Comparison of ENCODE assay signal across 11 mouse cellular contexts in genomic region chr13:24629073-24629621, GRCm38 (mm10). TPM values are rescaled to one million over a fixed set of nuclear protein-coding genes. Genes with fewer than 3 reads are reported as not detected.
A peak's percentile ranks its signal among the peaks of the same experiment; 100 is the strongest.
DNase-seq lines count a peak whose midpoint lies in the region; ATAC-seq and TF ChIP-seq lines count a peak whose summit lies in the region.
"Had no signal": no experiment of that assay in that cellular context is flagged by ENCODE, and none has a peak within 500 bp of the region (broad histone marks: within the 10 kb centered on the region; RNA-seq: fewer than 3 reads in every experiment).

No protein-coding gene starts in this region.

- no peak overlapping the region for H3K4me2 ChIP-seq in embryonic facial prominence, embryonic 11.5 days (ENCODE audit: low read depth, low read length)
- no peak overlapping the region for H3K4me2 ChIP-seq in forebrain, embryonic 15.5 days (replicated peaks)
- no peak overlapping the region for H3K4me2 ChIP-seq in heart, postnatal 0 days (ENCODE audit: low read depth, low read length)
- no peak overlapping the region for H3K4me2 ChIP-seq in midbrain, embryonic 14.5 days (ENCODE audit: low read length)

- peak; percentile 62; the same call in 1 of the 2 replicates for ATAC-seq in embryonic facial prominence, embryonic 11.5 days (replicated peaks; ENCODE audit: insufficient number of reproducible peaks, low FRiP score, low TSS enrichment, low read depth)
- ATAC-seq in forebrain, embryonic 15.5 days (replicated peaks), result peak; percentile 81
- ATAC-seq in heart, postnatal 0 days (ENCODE audit: insufficient read depth, low read depth), result peak; percentile 83
- ATAC-seq in midbrain, embryonic 14.5 days (ENCODE audit: low FRiP score, low TSS enrichment), result peak; percentile 86
- ATAC-seq: Patski had no signal

- H3K9me3 ChIP-seq in embryonic facial prominence, embryonic 11.5 days (replicated peaks; ENCODE audit: control insufficient read depth, low read length), result no peaks in the 10 kb centered on the region
- no peaks in the 10 kb centered on the region for H3K9me3 ChIP-seq in embryonic facial prominence, embryonic 10.5 days
- H3K9me3 ChIP-seq in forebrain, embryonic 15.5 days, result no peaks in the 10 kb centered on the region
- H3K9me3 ChIP-seq in heart, postnatal 0 days (replicated peaks; ENCODE audit: control insufficient read depth, low read length), result no peaks in the 10 kb centered on the region
- no peaks in the 10 kb centered on the region for H3K9me3 ChIP-seq in midbrain, embryonic 14.5 days (ENCODE audit: control insufficient read depth, low read length)

- H3K4me1 ChIP-seq in embryonic facial prominence, embryonic 11.5 days (ENCODE audit: control insufficient read depth, insufficient read depth, low read length), result no peaks in the 10 kb centered on the region
- H3K4me1 ChIP-seq in embryonic facial prominence, embryonic 10.5 days, result peaks cover 17% of the 10 kb centered on the region
- H3K4me1 ChIP-seq in forebrain, embryonic 15.5 days, result peaks cover 21% of the 10 kb centered on the region
- H3K4me1 ChIP-seq in heart, postnatal 0 days (ENCODE audit: control insufficient read depth, insufficient read depth), result peaks cover 40% of the 10 kb centered on the region
- peaks cover 30% of the 10 kb centered on the region for H3K4me1 ChIP-seq in midbrain, embryonic 14.5 days (ENCODE audit: control insufficient read depth, insufficient read depth, low read length)

- DNase-seq in embryonic facial prominence, embryonic 11.5 days (ENCODE audit: low spot score), result no peak
- no peak for DNase-seq in embryonic facial prominence, embryonic 10.5 days (ENCODE audit: low spot score)
- peak; percentile 82 for DNase-seq in heart, postnatal 0 days (ENCODE audit: low spot score)
- peak; percentile 86 for DNase-seq in midbrain, embryonic 14.5 days
- DNase-seq in adrenal gland, postnatal 14 days, result no peak
- DNase-seq in urinary bladder, adult 2 months (ENCODE audit: low spot score), result no peak
- DNase-seq in adrenal gland, postnatal 36 days, result no peak
- DNase-seq: kidney, postnatal 10 days; lung, adult 18-20 months had no signal

- H3K9ac ChIP-seq in embryonic facial prominence, embryonic 11.5 days (replicated peaks; ENCODE audit: low read length), result no peak overlapping the region
- H3K9ac ChIP-seq in forebrain, embryonic 15.5 days (replicated peaks), result 0 out of 2 replicates have a peak overlapping the region, but pooled peaks have one; percentile 1
- no peak overlapping the region for H3K9ac ChIP-seq in heart, postnatal 0 days (replicated peaks; ENCODE audit: low read depth, low read length)
- no peak overlapping the region; the same call in 1 of the 2 replicates for H3K9ac ChIP-seq in midbrain, embryonic 14.5 days (replicated peaks; ENCODE audit: low read length)

- H3K27me3 ChIP-seq in embryonic facial prominence, embryonic 11.5 days (ENCODE audit: control insufficient read depth, insufficient read depth, low read length), result no peaks in the 10 kb centered on the region
- H3K27me3 ChIP-seq in embryonic facial prominence, embryonic 10.5 days (replicated peaks; ENCODE audit: low read depth, poor library complexity, severe bottlenecking), result no peaks in the 10 kb centered on the region
- H3K27me3 ChIP-seq in forebrain, embryonic 15.5 days, result no peaks in the 10 kb centered on the region
- H3K27me3 ChIP-seq in heart, postnatal 0 days (ENCODE audit: control insufficient read depth, insufficient read depth, low read length), result no peaks in the 10 kb centered on the region
- no peaks in the 10 kb centered on the region for H3K27me3 ChIP-seq in midbrain, embryonic 14.5 days (ENCODE audit: control insufficient read depth, insufficient read depth, low read length)
- H3K27me3 ChIP-seq: Patski had no signal

- TF ChIP-seq CTCF in heart, postnatal 0 days (IDR thresholded peaks at IDR 0.05; ENCODE audit: low read depth), result no peak

- H3K27ac ChIP-seq in embryonic facial prominence, embryonic 11.5 days (replicated peaks; ENCODE audit: low read depth, low read length), result no peak overlapping the region
- H3K27ac ChIP-seq in embryonic facial prominence, embryonic 10.5 days (replicated peaks), result no peak overlapping the region
- peak overlapping the region; percentile 77 for H3K27ac ChIP-seq in forebrain, embryonic 15.5 days (replicated peaks)
- H3K27ac ChIP-seq in heart, postnatal 0 days (ENCODE audit: low read depth), result peak overlapping the region; percentile 54
- H3K27ac ChIP-seq in midbrain, embryonic 14.5 days (replicated peaks; ENCODE audit: low read depth, low read length), result peak overlapping the region; percentile 79

- 67% methylated on average over 6 of the region's 6 CpGs for WGBS in embryonic facial prominence, embryonic 11.5 days
- WGBS in embryonic facial prominence, embryonic 10.5 days, result 75% methylated on average over 6 of the region's 6 CpGs
- WGBS in forebrain, embryonic 15.5 days, result 11% methylated on average over 6 of the region's 6 CpGs
- WGBS in heart, postnatal 0 days, result 31% methylated on average over 6 of the region's 6 CpGs
- 7% methylated on average over 6 of the region's 6 CpGs for WGBS in midbrain, embryonic 14.5 days

- no peaks in the 10 kb centered on the region for H3K36me3 ChIP-seq in embryonic facial prominence, embryonic 11.5 days (replicated peaks; ENCODE audit: control insufficient read depth, insufficient read depth, low read depth, low read length)
- H3K36me3 ChIP-seq in embryonic facial prominence, embryonic 10.5 days (replicated peaks), result no peaks in the 10 kb centered on the region
- no peaks in the 10 kb centered on the region for H3K36me3 ChIP-seq in forebrain, embryonic 15.5 days
- no peaks in the 10 kb centered on the region for H3K36me3 ChIP-seq in heart, postnatal 0 days (replicated peaks; ENCODE audit: control insufficient read depth, insufficient read depth, low read length)
- H3K36me3 ChIP-seq in midbrain, embryonic 14.5 days (ENCODE audit: control insufficient read depth, insufficient read depth, low read length), result no peaks in the 10 kb centered on the region

- H3K4me3 ChIP-seq in embryonic facial prominence, embryonic 11.5 days (ENCODE audit: low read depth, low read length), result no peak overlapping the region
- H3K4me3 ChIP-seq in embryonic facial prominence, embryonic 10.5 days, result no peak overlapping the region
- H3K4me3 ChIP-seq in forebrain, embryonic 15.5 days, result no peak overlapping the region
- H3K4me3 ChIP-seq in heart, postnatal 0 days (ENCODE audit: low read depth, low read length), result no peak overlapping the region
- H3K4me3 ChIP-seq in midbrain, embryonic 14.5 days (replicated peaks; ENCODE audit: low read depth, low read length), result no peak overlapping the region

- no peak for TF ChIP-seq EP300 in heart, postnatal 0 days (IDR thresholded peaks at IDR 0.05; ENCODE audit: low read depth)

RNA-seq across cellular contexts. Expression of gene Ripor2, which starts 47.2 kb away (rescaled TPM):
- polyA plus RNA-seq in embryonic facial prominence, embryonic 11.5 days (2014; fragmentation: Nextera tagmentation; extraction: Ambion mirVana), result 3.5 and 3.7 TPM in 2 replicates
- polyA plus RNA-seq in embryonic facial prominence, embryonic 10.5 days (2016; fragmentation: Nextera tagmentation; extraction: Ambion mirVana), result 2.3 and 2.6 TPM in 2 replicates
- 24.5 and 26.8 TPM in 2 replicates for polyA plus RNA-seq in forebrain, embryonic 15.5 days (2015; fragmentation: Nextera tagmentation; extraction: Ambion mirVana)
- 31.7 and 44.4 TPM in 2 replicates for total RNA-seq in heart, postnatal 0 days (2014; rRNA removed; ENCODE audit: low replicate concordance)
- polyA plus RNA-seq in heart, postnatal 0 days (2015; fragmentation: Nextera tagmentation; extraction: Ambion mirVana), result 12.6 and 17.5 TPM in 2 replicates
- 31.2 and 33.4 TPM in 2 replicates for polyA plus RNA-seq in midbrain, embryonic 14.5 days (2014; fragmentation: Nextera tagmentation; extraction: Ambion mirVana)
- total RNA-seq in adrenal gland, postnatal 14 days (2021), result 3.4 and 20.0 TPM in 2 replicates
- polyA plus RNA-seq in urinary bladder, adult 2 months (2012; rRNA removed), result 1.4 and 1.5 TPM in 2 replicates
- total RNA-seq in adrenal gland, postnatal 36 days (2021), result 1 to 10 TPM; 2.6 to 4.2 TPM

Comparison
In these comparisons a context has a peak if more than half of its experiments do, and no peak if none do; other contexts are left out.
1. DNase-seq: peak in heart, postnatal 0 days (single experiment) and midbrain, embryonic 14.5 days (single experiment); none in embryonic facial prominence, embryonic 11.5 days (single experiment), embryonic facial prominence, embryonic 10.5 days (single experiment), adrenal gland, postnatal 14 days (single experiment), urinary bladder, adult 2 months (single experiment) and adrenal gland, postnatal 36 days (0 of 2).
2. H3K27ac ChIP-seq: peak in forebrain, embryonic 15.5 days (single experiment), heart, postnatal 0 days (single experiment) and midbrain, embryonic 14.5 days (single experiment); none in embryonic facial prominence, embryonic 11.5 days (single experiment) and embryonic facial prominence, embryonic 10.5 days (single experiment).
3. Peak in every context shown above with its lines, with median percentiles within 50 percentile points of each other: ATAC-seq.